Mouse (Mus musculus): ENCODE measurements around the gene Tinag. TPM values are rescaled to one million over a fixed set of nuclear protein-coding genes. Genes with fewer than 3 reads are reported as not detected.
"Not testable (repeated sequence)": the region's sequence is repeated elsewhere in the genome, so short reads cannot be mapped to it uniquely, and the experiment has no call there.

Gene Tinag
- 0.60 and 0.63 TPM in 2 replicates for polyA plus RNA-seq (2016; fragmentation: Nextera tagmentation; extraction: Ambion mirVana)

- no peak within 1 kb of the TSS for H3K27ac ChIP-seq
- DNase-seq (ENCODE audit: low spot score), result no peak
- no peaks in the 10 kb centered on the region for H3K9me3 ChIP-seq
- WGBS, result 76% methylated on average over 2 of the region's 2 CpGs
- no peak within 1 kb of the TSS for H3K4me3 ChIP-seq
- no peaks in the 10 kb centered on the region for H3K4me1 ChIP-seq (replicated peaks)
- no peaks in the 10 kb centered on the region for H3K36me3 ChIP-seq
- H3K27me3 ChIP-seq (ENCODE audit: insufficient read depth, poor library complexity, severe bottlenecking), result no peaks in the 10 kb centered on the region
Observed at GRCm38 (mm10) chr9:77045585-77045984, at the start of gene Tinag. Gene Tinag (minus strand): TSS chr9:77045794.

GRCm38 (mm10) chr9:77083221-77083620 is 37.6 kb upstream of the Tinag start:
- H3K27ac ChIP-seq; H3K4me1 ChIP-seq (replicated peaks); H3K9me3 ChIP-seq; H3K27me3 ChIP-seq (ENCODE audit: insufficient read depth, poor library complexity, severe bottlenecking); DNase-seq (ENCODE audit: low spot score); H3K36me3 ChIP-seq; H3K4me3 ChIP-seq: not testable (repeated sequence)
- WGBS, result 85% methylated on average over 1 of the region's 1 CpGs

- WGBS, result 86% methylated on average over 2 of the region's 2 CpGs
- Histone ChIP-seq H3K4me3 (no peak overlapping the region), H3K27me3 (ENCODE audit: insufficient read depth, poor library complexity, severe bottlenecking) (no peaks in the 10 kb centered on the region), H3K4me1 (replicated peaks) (no peaks in the 10 kb centered on the region), H3K9me3 (no peaks in the 10 kb centered on the region), H3K36me3 (no peaks in the 10 kb centered on the region), H3K27ac (no peak overlapping the region)
- no peak for DNase-seq (ENCODE audit: low spot score)
Observed at GRCm38 (mm10) chr9:77071676-77072075, 26.1 kb upstream of the Tinag start.

- DNase-seq (ENCODE audit: low spot score), result no peak
- no peaks in the 10 kb centered on the region for H3K27me3 ChIP-seq (ENCODE audit: insufficient read depth, poor library complexity, severe bottlenecking)
- no peaks in the 10 kb centered on the region for H3K4me1 ChIP-seq (replicated peaks)
- no peak overlapping the region for H3K27ac ChIP-seq
- no peak overlapping the region for H3K4me3 ChIP-seq
- H3K36me3 ChIP-seq, result no peaks in the 10 kb centered on the region
- H3K9me3 ChIP-seq, result no peaks in the 10 kb centered on the region
- whole genome bisulfite sequencing, result 87% methylated on average over 4 of the region's 4 CpGs
Observed at GRCm38 (mm10) chr9:77056611-77057010, 11.0 kb upstream of the Tinag start.

GRCm38 (mm10) chr9:77054426-77055193 is 9.0 kb upstream of the Tinag start:
- Histone ChIP-seq H3K36me3 (no peaks in the 10 kb centered on the region), H3K27ac (no peak overlapping the region), H3K4me3 (no peak overlapping the region), H3K27me3 (ENCODE audit: insufficient read depth, poor library complexity, severe bottlenecking) (no peaks in the 10 kb centered on the region), H3K4me1 (replicated peaks) (no peaks in the 10 kb centered on the region), H3K9me3 (no peaks in the 10 kb centered on the region)
- 80% methylated on average over 9 of the region's 9 CpGs for whole genome bisulfite sequencing
- no peak for DNase-seq (ENCODE audit: low spot score)

GRCm38 (mm10) chr9:77051406-77051805 is 5.8 kb upstream of the Tinag start:
- H3K27me3 ChIP-seq (ENCODE audit: insufficient read depth, poor library complexity, severe bottlenecking), result no peaks in the 10 kb centered on the region
- no peaks in the 10 kb centered on the region for H3K36me3 ChIP-seq
- no peak overlapping the region for H3K27ac ChIP-seq
- no peak for DNase-seq (ENCODE audit: low spot score)
- 79% methylated on average over 2 of the region's 2 CpGs for WGBS
- H3K9me3 ChIP-seq, result no peaks in the 10 kb centered on the region
- no peaks in the 10 kb centered on the region for H3K4me1 ChIP-seq (replicated peaks)
- H3K4me3 ChIP-seq, result no peak overlapping the region

- H3K4me3 ChIP-seq, result no peak overlapping the region
- H3K36me3 ChIP-seq, result no peaks in the 10 kb centered on the region
- H3K27me3 ChIP-seq (ENCODE audit: insufficient read depth, poor library complexity, severe bottlenecking), result no peaks in the 10 kb centered on the region
- 82% methylated on average over 2 of the region's 2 CpGs for WGBS
- no peak for DNase-seq (ENCODE audit: low spot score)
- H3K27ac ChIP-seq, result no peak overlapping the region
- no peaks in the 10 kb centered on the region for H3K9me3 ChIP-seq
- H3K4me1 ChIP-seq (replicated peaks), result no peaks in the 10 kb centered on the region
Observed at GRCm38 (mm10) chr9:77049669-77050068, 4.1 kb upstream of the Tinag start.

GRCm38 (mm10) chr9:77046067-77046715 is 597 bp upstream of the Tinag start:
- no peaks in the 10 kb centered on the region for H3K27me3 ChIP-seq (ENCODE audit: insufficient read depth, poor library complexity, severe bottlenecking)
- no peak overlapping the region for H3K4me3 ChIP-seq
- H3K4me1 ChIP-seq (replicated peaks), result no peaks in the 10 kb centered on the region
- WGBS, result 89% methylated on average over 5 of the region's 5 CpGs
- no peak overlapping the region for H3K27ac ChIP-seq
- no peaks in the 10 kb centered on the region for H3K9me3 ChIP-seq
- H3K36me3 ChIP-seq, result no peaks in the 10 kb centered on the region
- DNase-seq (ENCODE audit: low spot score), result no peak

- DNase-seq (ENCODE audit: low spot score), result no peak
- WGBS, result 61% methylated on average over 2 of the region's 2 CpGs
- Histone ChIP-seq H3K4me1 (replicated peaks) (no peaks in the 10 kb centered on the region), H3K36me3 (no peaks in the 10 kb centered on the region), H3K4me3 (no peak overlapping the region), H3K27ac (no peak overlapping the region), H3K9me3 (no peaks in the 10 kb centered on the region), H3K27me3 (ENCODE audit: insufficient read depth, poor library complexity, severe bottlenecking) (no peaks in the 10 kb centered on the region)
Observed at GRCm38 (mm10) chr9:77035361-77035760, 10.2 kb downstream of the Tinag start.

GRCm38 (mm10) chr9:77032430-77033154 is 13.0 kb downstream of the Tinag start:
- Histone ChIP-seq H3K9me3 (no peaks in the 10 kb centered on the region), H3K27me3 (ENCODE audit: insufficient read depth, poor library complexity, severe bottlenecking) (no peaks in the 10 kb centered on the region), H3K36me3 (no peaks in the 10 kb centered on the region), H3K4me3 (no peak overlapping the region), H3K4me1 (replicated peaks) (no peaks in the 10 kb centered on the region), H3K27ac (no peak overlapping the region)
- DNase-seq (ENCODE audit: low spot score), result peak; percentile 19
- WGBS, result 75% methylated on average over 9 of the region's 9 CpGs

- no peaks in the 10 kb centered on the region for H3K27me3 ChIP-seq (ENCODE audit: insufficient read depth, poor library complexity, severe bottlenecking)
- no peak for DNase-seq (ENCODE audit: low spot score)
- H3K27ac ChIP-seq, result no peak overlapping the region
- no peak overlapping the region for H3K4me3 ChIP-seq
- 83% methylated on average over 2 of the region's 2 CpGs for WGBS
- no peaks in the 10 kb centered on the region for H3K36me3 ChIP-seq
- H3K9me3 ChIP-seq, result no peaks in the 10 kb centered on the region
- H3K4me1 ChIP-seq (replicated peaks), result no peaks in the 10 kb centered on the region
Observed at GRCm38 (mm10) chr9:77025271-77025670, 20.3 kb downstream of the Tinag start.

GRCm38 (mm10) chr9:77018935-77019334 is 26.7 kb downstream of the Tinag start:
- Histone ChIP-seq H3K36me3 (no peaks in the 10 kb centered on the region), H3K9me3 (no peaks in the 10 kb centered on the region), H3K27ac (no peak overlapping the region), H3K27me3 (ENCODE audit: insufficient read depth, poor library complexity, severe bottlenecking) (no peaks in the 10 kb centered on the region), H3K4me3 (no peak overlapping the region), H3K4me1 (replicated peaks) (no peaks in the 10 kb centered on the region)
- no peak for DNase-seq (ENCODE audit: low spot score)
- 80% methylated on average over 4 of the region's 4 CpGs for WGBS

GRCm38 (mm10) chr9:76996021-76996420 is 49.6 kb downstream of the Tinag start:
- no peaks in the 10 kb centered on the region for H3K27me3 ChIP-seq (ENCODE audit: insufficient read depth, poor library complexity, severe bottlenecking)
- H3K36me3 ChIP-seq, result no peaks in the 10 kb centered on the region
- no peak for DNase-seq (ENCODE audit: low spot score)
- H3K27ac ChIP-seq, result no peak overlapping the region
- no peaks in the 10 kb centered on the region for H3K9me3 ChIP-seq
- 95% methylated on average over 1 of the region's 1 CpGs for WGBS
- H3K4me1 ChIP-seq (replicated peaks), result no peaks in the 10 kb centered on the region
- no peak overlapping the region for H3K4me3 ChIP-seq

Data from hindbrain, embryonic 10.5 days (tissue).